Mouse (Mus musculus) lung, postnatal 4 days (tissue): ENCODE data around the gene Ccdc84.
A peak's percentile ranks its signal among the peaks of the same experiment; 100 is the strongest.
"Not testable (repeated sequence)": the region's sequence is repeated elsewhere in the genome, so short reads cannot be mapped to it uniquely, and the experiment has no call there.

Experiments used
- DNase-seq, 2 experiments: peaks; one replicate each; pipeline ENCODE4 v3.0.0; 2021

The Ccdc84 gene

GRCm38 (mm10) chr9:44407752-44408097 is 10.6 kb downstream of the Ccdc84 start:
- no peak for DNase-seq

- peak; percentile 93 to 94 for DNase-seq
Observed at GRCm38 (mm10) chr9:44406906-44407751, 11.2 kb downstream of the Ccdc84 start, which contains the start of the genes Rps25 and Trappc4. Gene Rps25, plus strand, starts transcription at chr9:44407139. Gene Trappc4, minus strand, starts transcription at chr9:44407600.

GRCm38 (mm10) chr9:44405011-44405410 is 13.4 kb downstream of the Ccdc84 start:
- no peak for DNase-seq

- DNase-seq: no peak
Observed at GRCm38 (mm10) chr9:44401081-44401480, 17.3 kb downstream of the Ccdc84 start.

GRCm38 (mm10) chr9:44399795-44400114 is 18.6 kb downstream of the Ccdc84 start:
- no peak for DNase-seq

GRCm38 (mm10) chr9:44399114-44399794 is 19.1 kb downstream of the Ccdc84 start:
- DNase-seq: no peak

GRCm38 (mm10) chr9:44398551-44398950 is 19.8 kb downstream of the Ccdc84 start:
- DNase-seq: no peak

- no peak for DNase-seq
Observed at GRCm38 (mm10) chr9:44398087-44398486, 20.3 kb downstream of the Ccdc84 start.

- peak; percentile 97 to 98 for DNase-seq
Observed at GRCm38 (mm10) chr9:44396684-44397411, 21.5 kb downstream of the Ccdc84 start, which contains the start of gene Slc37a4. Gene Slc37a4, plus strand, starts transcription at chr9:44396852.

GRCm38 (mm10) chr9:44391466-44391865 is 26.9 kb downstream of the Ccdc84 start:
- DNase-seq: peak; percentile 60 to 81

- DNase-seq: peak; percentile 32 to 64
Observed at GRCm38 (mm10) chr9:44389273-44389672, 29.1 kb downstream of the Ccdc84 start.

GRCm38 (mm10) chr9:44387221-44387620 is 31.1 kb downstream of the Ccdc84 start:
- no peak for DNase-seq

GRCm38 (mm10) chr9:44384596-44384995 is 33.8 kb downstream of the Ccdc84 start:
- no peak for DNase-seq

- no peak for DNase-seq
Observed at GRCm38 (mm10) chr9:44379862-44380261, 38.5 kb downstream of the Ccdc84 start.

GRCm38 (mm10) chr9:44379054-44379834 is 39.1 kb downstream of the Ccdc84 start, which contains the start of gene Hyou1:
Gene Hyou1, plus strand, starts transcription at chr9:44379490.
- peak; percentile 99 to 100 for DNase-seq

- no peak for DNase-seq
Observed at GRCm38 (mm10) chr9:44378153-44378730, 40.1 kb downstream of the Ccdc84 start.

- not testable (repeated sequence) for DNase-seq
Observed at GRCm38 (mm10) chr9:44377335-44377734, 41.0 kb downstream of the Ccdc84 start.

GRCm38 (mm10) chr9:44376141-44376540 is 42.2 kb downstream of the Ccdc84 start:
- no peak for DNase-seq

GRCm38 (mm10) chr9:44373386-44373785 is 45.0 kb downstream of the Ccdc84 start:
- no peak for DNase-seq

- no peak for DNase-seq
Observed at GRCm38 (mm10) chr9:44364480-44364879, 53.9 kb downstream of the Ccdc84 start.

- not testable (repeated sequence) for DNase-seq
Observed at GRCm38 (mm10) chr9:44361931-44362330, 56.4 kb downstream of the Ccdc84 start.
